Mouse (Mus musculus) embryonic fibroblast, embryonic 13.5 days (primary cell): ENCODE measurements around the gene Nav3.

ENCODE experiments used
- CTCF ChIP-seq: IDR thresholded peaks from 2 replicates; pipeline ENCODE4 v1.5.1; 2011; ENCODE audit warnings: mild to moderate bottlenecking, control low read depth, low read length, moderate library complexity, borderline replicate concordance; ENCODE audit not compliant: insufficient read depth
- POLR2A ChIP-seq: IDR thresholded peaks from 2 replicates; pipeline ENCODE4 v1.6.1; 2011; ENCODE audit warnings: low read depth, mild to moderate bottlenecking, control low read depth, low read length, moderate library complexity

DNA sequence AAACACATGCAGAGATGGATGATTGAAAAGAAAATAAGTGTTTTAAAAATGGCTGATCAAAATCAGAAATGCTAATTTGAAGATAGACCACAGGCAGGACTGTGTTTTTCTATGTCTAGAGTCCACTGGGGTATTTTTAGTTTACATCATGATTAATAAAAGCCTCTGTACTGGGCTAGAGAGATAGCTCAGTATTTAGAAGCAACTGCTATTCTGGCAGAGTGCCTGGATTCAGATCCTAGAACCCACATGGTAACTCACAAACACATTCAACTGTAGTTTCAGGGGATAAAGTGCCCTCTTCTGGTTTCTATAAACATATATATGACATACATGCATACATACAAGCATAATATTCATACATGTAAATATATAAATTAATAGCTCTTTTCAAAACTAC is 293.4 kb downstream of the Nav3 start:
- no peak for TF ChIP-seq CTCF
- TF ChIP-seq POLR2A = no peak
